Mouse (Mus musculus) embryo, embryonic 11.5 days (tissue): ENCODE data around the gene Syt1.

Source experiments
- DNase-seq: peaks from one replicate; pipeline ENCODE4 v3.0.0-alpha.2; 2012; ENCODE audit warnings: low read depth, low spot score

Syt1 gene

GRCm38 (mm10) chr10:108652831-108653230, 358.0 kb downstream of the Syt1 start:
- DNase-seq, result no peak

- no peak for DNase-seq
Observed at GRCm38 (mm10) chr10:108652066-108652465, 358.7 kb downstream of the Syt1 start.

GRCm38 (mm10) chr10:108649174-108649573, 361.6 kb downstream of the Syt1 start:
- DNase-seq, result no peak

- no peak for DNase-seq
Observed at GRCm38 (mm10) chr10:108643915-108644314, 366.9 kb downstream of the Syt1 start.

GRCm38 (mm10) chr10:108638095-108638494, 372.7 kb downstream of the Syt1 start:
- DNase-seq, result no peak

- no peak for DNase-seq
Observed at GRCm38 (mm10) chr10:108636086-108636485, 374.7 kb downstream of the Syt1 start.

- no peak for DNase-seq
Observed at GRCm38 (mm10) chr10:108635616-108636015, 375.2 kb downstream of the Syt1 start.

GRCm38 (mm10) chr10:108630841-108631240, 379.9 kb downstream of the Syt1 start:
- DNase-seq, result no peak

- DNase-seq, result no peak
Observed at GRCm38 (mm10) chr10:108626404-108626803, 384.4 kb downstream of the Syt1 start.

GRCm38 (mm10) chr10:108623002-108623401, 387.8 kb downstream of the Syt1 start:
- DNase-seq, result no peak

GRCm38 (mm10) chr10:108619861-108620260, 390.9 kb downstream of the Syt1 start:
- DNase-seq, result no peak

GRCm38 (mm10) chr10:108619217-108619616, 391.6 kb downstream of the Syt1 start:
- DNase-seq, result no peak

- DNase-seq, result no peak
Observed at GRCm38 (mm10) chr10:108610057-108610644, 400.6 kb downstream of the Syt1 start.

GRCm38 (mm10) chr10:108601672-108602412, 408.9 kb downstream of the Syt1 start:
- no peak for DNase-seq

- DNase-seq, result no peak
Observed at GRCm38 (mm10) chr10:108600693-108601092, 410.1 kb downstream of the Syt1 start.

GRCm38 (mm10) chr10:108597385-108597784, 413.4 kb downstream of the Syt1 start:
- no peak for DNase-seq

- no peak for DNase-seq
Observed at GRCm38 (mm10) chr10:108596162-108596927, 414.4 kb downstream of the Syt1 start.

- no peak for DNase-seq
Observed at GRCm38 (mm10) chr10:108589355-108589754, 421.4 kb downstream of the Syt1 start.

GRCm38 (mm10) chr10:108588924-108589323, 421.9 kb downstream of the Syt1 start:
- no peak for DNase-seq

GRCm38 (mm10) chr10:108583694-108584093, 427.1 kb downstream of the Syt1 start:
- DNase-seq, result no peak

GRCm38 (mm10) chr10:108582397-108582730, 428.4 kb downstream of the Syt1 start:
- DNase-seq, result no peak

- no peak for DNase-seq
Observed at GRCm38 (mm10) chr10:108581555-108582396, 429.0 kb downstream of the Syt1 start.
